Mouse (Mus musculus) spleen, adult 12 weeks (tissue): ENCODE results near the gene Slc35e1.

Experiments used
- DNase-seq: peaks from one replicate; pipeline ENCODE4 v3.0.0; 2022; ENCODE audit warnings: low spot score

Gene Slc35e1

GRCm38 (mm10) chr8:72491680-72492621, at the start of gene Slc35e1:
Slc35e1 (minus strand) TSS chr8:72492614.
- DNase-seq: peak; percentile 22

- no peak for DNase-seq
Measured at GRCm38 (mm10) chr8:72539234-72539633, 46.8 kb upstream of the Slc35e1 start.

- no peak for DNase-seq
Measured at GRCm38 (mm10) chr8:72534888-72535287, 42.5 kb upstream of the Slc35e1 start.

GRCm38 (mm10) chr8:72532103-72532502, 39.7 kb upstream of the Slc35e1 start:
- DNase-seq: no peak

- no peak for DNase-seq
Measured at GRCm38 (mm10) chr8:72521888-72522287, 29.5 kb upstream of the Slc35e1 start.

DNA sequence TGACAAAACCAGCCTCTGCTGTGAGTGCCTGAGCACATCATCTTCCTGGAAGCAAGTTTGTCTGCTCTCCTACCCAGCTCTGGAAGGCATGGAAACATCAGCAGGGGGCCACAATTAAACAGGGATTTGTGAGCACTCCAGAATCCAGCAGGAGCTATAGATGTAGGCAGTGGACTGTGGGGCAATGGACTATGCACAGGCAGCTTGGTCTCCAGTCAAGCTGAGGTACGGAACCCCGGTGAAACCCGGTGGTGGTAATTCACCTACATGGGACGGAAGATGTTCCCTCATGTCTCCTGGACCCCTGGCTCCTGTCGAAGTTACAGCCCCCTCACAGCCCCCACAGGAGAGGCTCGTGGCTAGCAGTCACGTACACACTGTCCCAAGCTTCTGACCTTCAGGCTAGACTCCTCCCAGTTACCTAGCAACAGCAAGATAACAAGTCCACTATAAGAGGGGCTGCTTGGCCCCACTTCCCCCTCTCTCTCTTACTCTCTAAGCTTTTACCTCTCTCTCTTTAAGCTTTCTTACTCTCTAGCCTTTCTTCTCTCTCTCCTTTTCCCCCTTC, 25.1 kb upstream of the Slc35e1 start:
- no peak for DNase-seq

DNA sequence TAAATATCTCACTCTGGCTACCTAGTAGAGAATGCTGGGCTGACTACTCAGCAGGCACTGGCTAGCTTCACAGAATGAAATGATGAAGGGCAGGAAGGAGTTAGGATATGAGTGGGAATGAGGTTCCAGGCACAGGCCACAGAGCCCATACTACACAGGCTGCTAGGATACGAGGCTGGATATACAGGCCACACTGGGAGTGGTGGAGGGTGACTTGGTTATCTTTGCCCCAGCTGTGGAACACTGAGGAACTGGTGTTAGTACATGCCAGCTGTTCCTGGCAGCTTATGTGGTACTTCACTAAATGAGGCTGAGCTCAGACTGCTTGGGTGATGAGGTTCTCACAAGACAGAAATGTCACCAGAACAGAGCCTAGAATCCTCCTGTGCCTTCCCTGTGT, 20.7 kb upstream of the Slc35e1 start:
- no peak for DNase-seq

- no peak for DNase-seq
Measured at GRCm38 (mm10) chr8:72512648-72513047, 20.2 kb upstream of the Slc35e1 start.

DNA sequence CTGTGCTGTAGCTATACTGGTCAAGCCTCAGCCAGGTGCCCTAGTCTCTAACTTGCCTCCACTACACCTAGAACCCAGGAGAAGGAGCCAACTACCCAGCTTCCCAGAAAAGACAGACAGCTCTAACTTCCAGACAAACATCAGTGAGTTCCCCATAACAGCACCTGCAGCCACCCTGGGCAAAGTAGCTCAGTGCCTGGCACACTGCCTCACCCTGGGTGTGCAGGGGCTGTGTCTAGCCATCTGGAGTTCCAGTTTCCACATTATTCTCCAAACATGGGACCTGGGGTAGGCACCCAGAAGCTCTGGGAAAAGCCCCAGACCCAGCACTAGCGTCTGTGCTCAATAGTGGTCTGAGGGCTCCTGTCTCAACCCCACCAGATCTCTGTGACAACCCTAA, 15.1 kb upstream of the Slc35e1 start:
- no peak for DNase-seq

- no peak for DNase-seq
Measured at GRCm38 (mm10) chr8:72504637-72505314, 12.4 kb upstream of the Slc35e1 start.

GRCm38 (mm10) chr8:72504137-72504536, 11.7 kb upstream of the Slc35e1 start:
- DNase-seq: no peak

GRCm38 (mm10) chr8:72500521-72500931, 8.1 kb upstream of the Slc35e1 start:
- no peak for DNase-seq

GRCm38 (mm10) chr8:72499521-72500284, 7.3 kb upstream of the Slc35e1 start:
- DNase-seq: no peak

GRCm38 (mm10) chr8:72498527-72498926, 6.1 kb upstream of the Slc35e1 start:
- no peak for DNase-seq

- DNase-seq: no peak
Measured at GRCm38 (mm10) chr8:72497911-72498310, 5.5 kb upstream of the Slc35e1 start.

- no peak for DNase-seq
Measured at GRCm38 (mm10) chr8:72496217-72496616, 3.8 kb upstream of the Slc35e1 start.

- DNase-seq: no peak
Measured at GRCm38 (mm10) chr8:72495411-72496111, 3.1 kb upstream of the Slc35e1 start.

DNA sequence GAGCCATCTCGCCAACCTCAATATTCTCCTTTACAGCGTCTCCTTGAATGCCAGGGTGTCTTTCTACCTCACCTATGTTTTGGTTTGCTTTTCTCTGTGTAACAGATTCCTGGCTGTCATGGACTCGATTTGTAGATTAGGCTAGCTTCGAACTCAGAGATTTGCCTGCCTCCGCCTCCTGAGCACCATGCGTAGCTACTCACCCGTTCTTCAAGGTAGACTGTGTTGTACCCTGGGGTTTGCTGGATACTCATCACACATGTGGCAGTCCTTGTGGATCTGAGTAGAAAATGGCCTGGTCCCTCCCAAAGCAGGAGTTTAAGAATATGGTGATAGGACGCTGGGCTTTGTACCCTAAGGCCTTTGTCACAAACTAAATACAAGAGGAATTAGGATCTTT, 967 bp upstream of the Slc35e1 start:
- DNase-seq: no peak

DNA sequence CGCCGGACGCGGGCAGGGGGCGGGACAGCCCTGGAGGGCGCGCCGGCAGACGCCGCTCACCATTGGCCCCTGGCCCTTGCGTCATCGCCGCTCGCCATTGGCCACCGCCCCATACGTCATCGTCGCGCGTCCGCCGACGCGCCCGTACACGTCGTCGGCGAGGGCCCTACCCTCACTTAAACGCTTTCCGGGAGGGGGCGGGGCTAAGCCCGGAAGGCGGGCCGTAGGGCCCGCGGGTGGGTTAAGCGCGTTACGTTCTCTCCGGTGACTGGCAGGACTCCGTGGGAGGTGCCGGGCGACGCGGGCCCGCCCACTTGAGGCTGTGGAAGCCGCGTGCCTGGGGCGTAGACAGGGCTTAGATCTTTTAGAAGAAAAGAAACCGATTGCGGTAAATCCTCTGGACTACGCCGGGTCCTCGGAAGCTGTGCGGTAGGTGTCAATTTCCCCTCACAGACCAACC, 238 bp upstream of the Slc35e1 start:
- DNase-seq: peak; percentile 99

DNA sequence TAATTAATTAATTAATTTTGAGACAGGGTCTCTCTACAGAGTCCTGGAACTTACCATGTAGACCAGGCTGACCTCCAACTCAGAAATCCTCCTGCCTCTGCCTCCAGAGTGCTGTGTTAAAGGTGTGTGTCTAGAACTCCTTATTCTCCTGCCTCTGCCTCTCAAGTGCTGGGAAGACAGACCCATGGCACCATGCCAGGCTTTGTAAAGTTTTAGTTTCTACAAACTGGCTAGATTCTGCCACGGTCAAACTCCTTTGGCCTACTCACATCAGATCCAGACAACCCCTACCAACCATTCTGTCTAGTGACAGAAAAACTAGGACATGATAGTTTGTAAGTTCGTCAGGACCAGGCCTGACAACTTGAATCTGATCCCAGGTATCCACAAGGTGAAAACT, 1.4 kb downstream of the Slc35e1 start:
- no peak for DNase-seq

DNA sequence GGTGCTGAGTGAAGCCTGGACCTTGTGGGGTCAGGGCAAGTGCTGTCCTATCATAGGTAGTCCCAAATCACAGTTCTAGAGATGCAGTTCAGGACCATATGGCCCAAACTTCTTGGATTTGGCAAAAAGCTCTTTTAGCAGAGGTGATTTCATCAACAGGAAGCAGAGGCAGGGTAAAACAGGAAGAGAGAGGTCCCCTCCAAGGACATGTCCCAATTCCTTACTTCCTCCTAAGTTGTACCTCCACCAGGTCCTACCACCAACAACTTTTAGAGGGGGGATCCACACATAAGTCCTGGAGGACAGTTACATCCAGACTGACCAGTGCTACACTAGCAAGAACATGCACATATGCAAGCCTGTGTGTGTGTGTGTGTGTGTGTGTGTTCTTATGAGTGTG, 5.4 kb downstream of the Slc35e1 start:
- DNase-seq: no peak
